Mouse (Mus musculus) thymus, adult 2 months (tissue): ENCODE data around the gene Scg5. TPM values are rescaled to one million over a fixed set of nuclear protein-coding genes. Genes with fewer than 3 reads are reported as not detected.

Experiments
- DNase-seq: peaks from one replicate; pipeline ENCODE4 v3.0.0; 2021
- H3K27ac ChIP-seq: fragments of 200-500 bp; 2 replicates; pipeline ENCODE4 v1.5.1; 2012; ENCODE audit warnings: low read length, control low read depth; ENCODE audit not compliant: control insufficient read depth, insufficient read depth
- H3K27me3 ChIP-seq: fragments of 200-500 bp; 2 replicates; pipeline ENCODE4 v1.6.1; 2012; ENCODE audit warnings: mild to moderate bottlenecking, low read length, moderate library complexity, mixed read lengths; ENCODE audit not compliant: control insufficient read depth, insufficient read depth
- H3K36me3 ChIP-seq: fragments of 200-500 bp; 2 replicates; pipeline ENCODE4 v1.6.1; 2012; ENCODE audit warnings: mild to moderate bottlenecking, low read length, moderate library complexity; ENCODE audit not compliant: control insufficient read depth, insufficient read depth
- H3K4me1 ChIP-seq: fragments of 200-500 bp; replicated peaks from 2 replicates; pipeline ENCODE4 v1.6.1; 2012; ENCODE audit warnings: low read length; ENCODE audit not compliant: control insufficient read depth, insufficient read depth
- H3K4me3 ChIP-seq: fragments of 200-500 bp; 2 replicates; pipeline ENCODE4 v1.5.1; 2012; ENCODE audit warnings: mild to moderate bottlenecking, low read length, control low read depth, moderate library complexity; ENCODE audit not compliant: control insufficient read depth, insufficient read depth
- CTCF ChIP-seq: fragments of 200-500 bp; IDR thresholded peaks from 2 replicates; pipeline ENCODE4 v1.5.1; 2012; ENCODE audit warnings: mild to moderate bottlenecking, control low read depth, low read length, moderate library complexity, borderline replicate concordance; ENCODE audit not compliant: control insufficient read depth, poor library complexity, insufficient read depth; ENCODE audit errors: extremely low read depth
- POLR2A ChIP-seq: fragments of 200-500 bp; IDR thresholded peaks from 2 replicates; pipeline ENCODE4 v1.6.1; 2012; ENCODE audit warnings: mild to moderate bottlenecking, low read length, control low read depth, moderate library complexity; ENCODE audit not compliant: control insufficient read depth, poor library complexity, insufficient read depth; ENCODE audit errors: extremely low read depth
- WGBS: fragments of 180-500 bp; shearing (Covaris S2); methylation state at CpG from one replicate; pipeline ENCODE4 v1.1.7; 2018; 5-methylcytosine and 5-hydroxymethylcytosine counted together
- polyA plus RNA-seq: library from polyadenylated mRNA; depleted of rRNA; stranded (reverse); fragments of >200 nt; gene quantifications from 2 replicates; pipeline ENCODE4 v1.2.3, GENCODE M21; 2012; rRNA removed

The Scg5 gene
- polyA plus RNA-seq, result 2.3 TPM in 2 replicates

DNA sequence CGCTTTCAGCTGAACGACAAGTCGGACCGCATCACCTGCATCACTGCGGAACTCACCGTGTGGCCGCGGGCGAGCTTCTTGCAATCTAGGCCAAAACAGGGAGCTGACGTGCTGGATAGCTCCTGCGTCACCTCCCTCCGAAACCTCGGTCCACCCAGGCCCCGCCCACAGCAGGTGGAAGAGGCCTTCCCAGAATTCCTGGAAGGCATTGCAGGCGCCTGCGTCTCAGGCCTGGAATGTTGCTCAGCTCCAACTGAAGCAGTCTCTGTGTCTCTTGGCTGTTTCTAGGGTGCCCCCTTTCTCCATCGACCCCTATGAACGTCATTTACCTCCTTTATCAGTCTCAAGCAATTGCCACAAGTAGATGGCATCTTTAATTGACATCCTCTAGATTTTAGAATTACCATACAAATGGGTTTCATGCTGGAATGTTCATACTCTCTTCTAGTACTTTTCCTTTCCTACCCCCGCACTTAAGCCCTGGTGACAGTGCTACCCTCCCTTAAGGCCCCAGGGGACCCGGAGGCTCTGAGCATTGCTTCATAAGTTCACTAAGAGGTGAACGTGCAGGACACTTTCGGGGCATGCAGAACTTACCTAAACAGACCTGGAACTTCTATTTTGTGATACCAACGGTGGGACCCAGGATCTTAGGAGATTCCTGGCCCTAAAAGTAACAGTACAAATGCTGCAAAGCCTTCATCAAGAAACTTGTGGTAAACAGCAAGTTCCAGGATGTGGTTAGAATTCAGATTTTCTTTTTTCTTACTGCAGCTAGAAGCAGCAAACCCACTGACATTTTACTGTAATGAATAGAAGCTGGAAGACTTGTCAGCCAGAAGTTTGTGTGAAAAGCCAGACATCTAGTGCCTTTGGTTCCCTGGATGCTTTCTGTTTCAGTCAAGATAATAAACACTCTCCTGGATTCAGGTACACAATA lies at the start of gene Scg5:
Gene Scg5 (minus strand): TSS at position 179 of the 940 bp plus-strand sequence.
- WGBS, result 75% methylated on average over 23 of the region's 23 CpGs
- Histone ChIP-seq H3K4me1 (peaks cover 9% of the 10 kb centered on the region), H3K36me3 (peaks cover 23% of the 10 kb centered on the region), H3K27me3 (no peaks in the 10 kb centered on the region), H3K4me3 (no peak within 1 kb of the TSS), H3K27ac (peak within 1 kb of the TSS; percentile 77)
- TF ChIP-seq CTCF (no peak), POLR2A (no peak)
- DNase-seq, result peak; percentile 18

- H3K27me3 ChIP-seq, result no peaks in the 10 kb centered on the region
- TF ChIP-seq POLR2A (no peak), CTCF (no peak)
- DNase-seq, result no peak
- H3K27ac ChIP-seq, result no peak overlapping the region
- H3K4me1 ChIP-seq, result no peaks in the 10 kb centered on the region
- H3K4me3 ChIP-seq, result no peak overlapping the region
- H3K36me3 ChIP-seq, result no peaks in the 10 kb centered on the region
- WGBS, result 60% methylated on average over 1 of the region's 1 CpGs
Measured at GRCm38 (mm10) chr2:113870115-113870514, 41.2 kb upstream of the Scg5 start.

DNA sequence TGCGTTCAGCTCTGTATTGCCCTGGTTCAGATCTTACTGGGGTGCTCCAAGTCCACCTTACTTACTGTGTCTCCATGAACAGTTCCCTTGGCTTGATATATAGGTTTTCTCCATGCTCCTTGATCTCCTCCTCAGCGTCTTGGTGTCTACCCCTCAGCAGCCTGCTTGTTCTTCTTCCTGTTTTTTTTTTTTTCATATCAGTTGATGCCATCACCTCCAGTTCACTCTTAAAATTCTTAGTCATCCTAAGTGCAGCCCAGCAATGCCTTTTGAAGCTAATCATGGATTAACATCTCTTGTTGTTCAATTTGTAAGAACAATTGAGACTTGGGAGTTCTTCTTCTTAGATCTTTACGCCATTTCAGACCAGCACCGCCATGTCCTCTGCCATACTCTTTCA lies 39.5 kb upstream of the Scg5 start:
- Histone ChIP-seq H3K27me3 (no peaks in the 10 kb centered on the region), H3K4me1 (no peaks in the 10 kb centered on the region), H3K36me3 (no peaks in the 10 kb centered on the region), H3K4me3 (no peak overlapping the region), H3K27ac (no peak overlapping the region)
- 74% methylated on average over 4 of the region's 4 CpGs for WGBS
- no peak for DNase-seq
- TF ChIP-seq POLR2A (no peak), CTCF (no peak)

DNA sequence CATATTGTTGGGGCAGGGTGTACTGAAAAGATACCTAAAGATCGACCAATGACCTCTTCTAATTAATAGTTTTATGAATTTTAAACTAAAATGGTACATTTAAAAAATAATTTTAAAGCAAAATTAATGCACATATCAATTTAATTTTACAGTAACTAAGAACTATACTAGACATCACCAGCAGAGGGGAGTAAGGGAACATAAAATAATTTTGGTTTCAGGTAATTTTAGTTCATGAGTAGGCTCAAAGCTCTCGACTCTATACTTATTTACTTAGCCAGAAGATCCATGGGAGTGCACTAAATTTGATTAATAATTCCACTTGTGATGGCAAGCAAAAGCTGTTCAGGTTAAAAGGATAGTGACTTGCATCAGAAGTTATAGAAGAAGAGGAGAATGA lies 37.2 kb upstream of the Scg5 start:
- Histone ChIP-seq H3K27ac (no peak overlapping the region), H3K4me1 (no peaks in the 10 kb centered on the region), H3K27me3 (no peaks in the 10 kb centered on the region), H3K4me3 (no peak overlapping the region), H3K36me3 (no peaks in the 10 kb centered on the region)
- WGBS, result 17% methylated on average over 2 of the region's 2 CpGs
- TF ChIP-seq CTCF (no peak), POLR2A (no peak)
- DNase-seq, result no peak

DNA sequence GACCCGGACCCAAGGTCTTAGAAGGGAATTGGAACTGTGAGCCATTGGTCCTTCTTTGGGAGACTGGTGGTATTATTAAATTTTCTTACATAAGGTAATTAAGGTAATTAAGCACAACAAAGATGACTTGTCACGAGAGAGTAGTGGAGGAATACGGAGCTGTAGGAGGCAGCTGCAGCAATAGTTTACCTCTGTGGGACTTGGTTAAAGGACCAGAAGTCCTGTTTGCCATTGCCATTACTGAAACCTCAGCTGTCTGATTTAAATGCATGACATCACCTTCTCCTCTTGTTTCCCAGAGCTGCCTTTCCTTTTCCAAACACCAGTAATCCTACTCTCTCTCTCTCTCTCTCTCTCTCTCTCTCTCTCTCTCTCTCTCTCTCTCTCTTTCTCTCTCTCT lies 20.2 kb upstream of the Scg5 start:
- TF ChIP-seq CTCF, result no peak
- TF ChIP-seq POLR2A, result no peak
- DNase-seq, result no peak
- Histone ChIP-seq H3K27ac (no peak overlapping the region), H3K27me3 (no peaks in the 10 kb centered on the region), H3K4me3 (no peak overlapping the region), H3K36me3 (peaks cover 7% of the 10 kb centered on the region; the same call in 1 of the 2 replicates), H3K4me1 (peaks cover 6% of the 10 kb centered on the region)
- WGBS, result 7% methylated on average over 3 of the region's 3 CpGs

DNA sequence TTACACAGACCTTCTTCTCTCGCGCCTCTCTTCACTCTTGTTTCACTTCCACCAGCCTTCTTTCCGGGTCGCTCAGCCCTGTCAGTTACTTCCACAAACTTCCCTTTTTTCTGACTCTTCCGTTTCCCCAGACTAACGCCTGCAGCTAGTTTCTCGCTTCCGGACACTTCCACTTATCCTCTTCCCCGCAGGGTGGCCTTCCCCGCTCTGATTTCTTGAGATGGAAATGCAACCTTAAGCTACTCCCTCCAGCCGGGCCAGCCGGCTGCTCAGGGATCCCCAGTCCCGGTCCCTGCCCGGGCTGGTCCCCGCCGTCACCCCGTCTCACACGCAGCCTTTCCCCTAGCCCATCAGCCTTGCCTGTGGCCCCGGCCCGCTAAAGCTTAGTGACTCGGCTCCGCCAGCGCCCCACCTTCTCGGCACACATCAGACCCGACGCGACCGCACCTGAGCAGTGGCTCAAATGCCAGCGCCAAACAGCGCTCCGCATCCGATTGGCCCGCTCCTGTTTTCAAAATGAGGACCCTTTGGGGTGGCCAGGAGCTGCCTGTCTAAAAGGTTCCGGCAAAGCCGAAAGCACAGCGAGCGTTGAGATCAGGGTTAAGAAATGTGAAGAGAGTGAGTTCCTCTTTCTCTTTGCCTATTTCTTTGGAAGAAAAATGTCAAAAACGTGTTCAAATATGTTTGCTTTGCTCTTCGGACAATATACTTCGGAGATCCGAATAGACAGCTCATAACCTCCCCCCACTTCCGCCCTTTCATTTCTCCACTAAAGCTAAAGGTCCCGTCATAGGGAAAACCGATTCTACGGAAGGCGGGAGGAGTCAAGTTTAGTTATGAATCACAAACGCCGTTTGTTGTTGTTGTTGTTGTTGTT lies 19.6 kb upstream of the Scg5 start, which contains the start of gene Arhgap11a:
Gene Arhgap11a (minus strand): TSS at position 417 of the 877 bp plus-strand sequence.
- Histone ChIP-seq H3K27ac (peak within 1 kb of the TSS; percentile 75), H3K27me3 (no peaks in the 10 kb centered on the region), H3K4me1 (peaks cover 6% of the 10 kb centered on the region), H3K36me3 (peaks cover 14% of the 10 kb centered on the region), H3K4me3 (peak within 1 kb of the TSS; percentile 73)
- DNase-seq, result peak; percentile 91
- under 1% methylated on average over 48 of the region's 48 CpGs for WGBS
- TF ChIP-seq POLR2A (0 out of 2 replicates have a peak, but pooled peaks have one; percentile 48), CTCF (peak; percentile 55; the same call in 1 of the 2 replicates)
